Mouse (Mus musculus): ENCODE measurements around the gene Cycs. TPM values are rescaled to one million over a fixed set of nuclear protein-coding genes. Genes with fewer than 3 reads are reported as not detected.

Gene Cycs
- polyA plus RNA-seq, 1 experiment = 9.2 TPM

DNA sequence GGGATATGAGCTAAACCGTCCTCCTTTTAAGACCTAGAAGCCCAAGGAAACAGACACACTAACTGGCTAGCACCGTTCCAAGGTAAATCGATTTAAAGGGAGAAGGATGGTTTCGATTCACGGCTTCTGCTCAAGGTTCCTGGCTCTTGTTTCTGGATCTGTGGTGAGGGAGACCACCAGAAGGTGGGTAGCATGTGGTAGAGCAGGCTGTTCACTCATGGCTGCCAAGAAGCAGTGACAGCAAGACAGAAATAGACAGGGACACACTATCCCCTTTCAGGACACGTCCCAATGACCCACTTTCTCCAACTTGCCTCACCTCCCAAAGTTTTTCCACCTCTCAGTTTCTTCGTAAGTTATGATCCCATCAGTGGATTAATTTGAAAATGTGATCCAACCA, 16.5 kb downstream of the Cycs start:
- Histone ChIP-seq H3K27me3 (replicated peaks) (peaks cover 11% of the 10 kb centered on the region), H3K9me3 (peaks cover 3% of the 10 kb centered on the region; the same call in 1 of the 2 replicates), H3K4me1 (peaks cover 21% of the 10 kb centered on the region), H3K4me3 (replicated peaks) (no peak overlapping the region), H3K36me3 (replicated peaks; ENCODE audit: low read length) (no peaks in the 10 kb centered on the region)
- TF ChIP-seq GATA1 (IDR thresholded peaks at IDR 0.05; ENCODE audit: borderline replicate concordance, low read length) = no peak
- no peak for TF ChIP-seq FLI1 (IDR thresholded peaks at IDR 0.05; ENCODE audit: low read length)

DNA sequence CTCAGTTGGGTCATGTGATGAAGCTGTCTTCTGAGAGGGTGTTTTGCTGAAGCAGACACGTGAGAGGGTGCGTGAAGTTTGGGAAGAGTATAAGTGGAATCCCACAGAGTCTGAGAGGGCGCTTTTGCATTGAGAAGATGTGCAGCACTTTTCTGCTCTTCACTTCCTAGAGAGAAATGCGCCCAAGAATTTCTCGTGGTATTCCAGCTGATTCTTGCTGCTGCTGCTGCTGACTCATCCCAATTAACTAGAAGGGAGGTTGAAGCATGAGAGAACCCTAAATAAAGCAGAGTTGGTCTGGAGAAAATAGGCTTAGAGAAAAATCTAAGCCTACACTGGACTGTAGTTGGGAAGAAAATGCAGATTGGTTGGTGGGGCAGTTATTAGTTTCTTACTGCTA, 17.3 kb downstream of the Cycs start:
- TF ChIP-seq GATA1 (IDR thresholded peaks at IDR 0.05; ENCODE audit: borderline replicate concordance, low read length) = no peak
- no peak for TF ChIP-seq FLI1 (IDR thresholded peaks at IDR 0.05; ENCODE audit: low read length)
- Histone ChIP-seq H3K4me3 (replicated peaks) (no peak overlapping the region), H3K9me3 (peaks cover 3% of the 10 kb centered on the region; the same call in 1 of the 2 replicates), H3K36me3 (replicated peaks; ENCODE audit: low read length) (no peaks in the 10 kb centered on the region), H3K27me3 (replicated peaks) (peaks cover 11% of the 10 kb centered on the region), H3K4me1 (peaks cover 26% of the 10 kb centered on the region)

GRCm38 (mm10) chr6:50545412-50546043, 20.8 kb downstream of the Cycs start:
- TF ChIP-seq FLI1 (IDR thresholded peaks at IDR 0.05; ENCODE audit: low read length) (no peak), GATA1 (IDR thresholded peaks at IDR 0.05; ENCODE audit: borderline replicate concordance, low read length) (no peak)
- Histone ChIP-seq H3K4me1 (peaks cover 35% of the 10 kb centered on the region), H3K27me3 (replicated peaks) (peaks cover 6% of the 10 kb centered on the region), H3K9me3 (peaks cover 7% of the 10 kb centered on the region), H3K36me3 (replicated peaks; ENCODE audit: low read length) (peaks cover 3% of the 10 kb centered on the region), H3K4me3 (replicated peaks) (peak overlapping the region; percentile 23)

GRCm38 (mm10) chr6:50542535-50542934, 23.8 kb downstream of the Cycs start:
- Histone ChIP-seq H3K4me3 (replicated peaks) (peak overlapping the region; percentile 78), H3K4me1 (peaks cover 34% of the 10 kb centered on the region), H3K27me3 (replicated peaks) (peaks cover 8% of the 10 kb centered on the region), H3K9me3 (peaks cover 7% of the 10 kb centered on the region), H3K36me3 (replicated peaks; ENCODE audit: low read length) (peaks cover 3% of the 10 kb centered on the region)
- TF ChIP-seq FLI1 (IDR thresholded peaks at IDR 0.05; ENCODE audit: low read length) = no peak
- no peak for TF ChIP-seq GATA1 (IDR thresholded peaks at IDR 0.05; ENCODE audit: borderline replicate concordance, low read length)

DNA sequence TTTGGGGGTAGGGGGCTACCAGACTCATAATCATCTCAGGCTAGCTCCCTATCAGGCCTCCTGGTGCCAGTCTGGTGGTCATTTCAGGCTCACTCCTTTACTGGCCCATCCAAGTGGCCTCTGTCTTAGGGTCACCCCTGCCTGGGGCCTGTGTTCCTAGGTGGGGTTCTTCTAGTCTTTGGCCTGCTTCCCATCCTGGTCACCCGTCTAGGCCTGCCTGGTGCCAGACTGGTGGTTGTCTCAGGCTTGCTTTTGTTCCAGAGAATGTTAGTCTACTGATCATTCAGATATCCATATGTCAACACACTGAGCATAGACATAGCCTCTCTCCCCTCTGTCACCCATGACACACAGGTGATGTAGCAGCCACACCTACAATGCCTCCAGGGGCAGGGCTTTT, 26.7 kb downstream of the Cycs start:
- Histone ChIP-seq H3K36me3 (replicated peaks; ENCODE audit: low read length) (peaks cover 3% of the 10 kb centered on the region), H3K4me3 (replicated peaks) (no peak overlapping the region), H3K9me3 (peaks cover 7% of the 10 kb centered on the region), H3K4me1 (peaks cover 31% of the 10 kb centered on the region), H3K27me3 (replicated peaks) (peaks cover 14% of the 10 kb centered on the region)
- TF ChIP-seq GATA1 (IDR thresholded peaks at IDR 0.05; ENCODE audit: borderline replicate concordance, low read length) (no peak), FLI1 (IDR thresholded peaks at IDR 0.05; ENCODE audit: low read length) (no peak)

DNA sequence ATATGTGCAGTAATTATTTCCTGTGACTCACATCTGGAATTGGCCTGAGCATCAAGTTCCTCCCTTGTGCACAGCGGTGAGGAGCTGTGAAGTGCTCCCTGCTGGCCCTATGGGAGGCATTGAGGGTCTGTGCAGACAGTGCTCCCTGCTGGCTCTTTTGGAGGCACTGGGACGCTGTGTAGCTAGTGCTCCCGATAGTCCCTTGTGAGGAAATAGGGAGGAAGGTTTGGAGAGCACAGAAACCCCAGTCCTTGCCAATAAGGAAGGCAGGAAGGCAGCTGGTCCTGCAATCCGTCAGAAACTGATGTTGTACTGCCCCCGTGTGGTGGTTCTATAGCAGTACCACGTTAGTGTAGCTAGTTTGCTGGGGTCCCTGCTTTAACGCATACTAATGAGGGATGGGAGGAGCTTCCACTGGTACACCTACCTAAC, 29.9 kb downstream of the Cycs start:
- Histone ChIP-seq H3K4me1 (peaks cover 19% of the 10 kb centered on the region), H3K36me3 (replicated peaks; ENCODE audit: low read length) (no peaks in the 10 kb centered on the region), H3K4me3 (replicated peaks) (peak overlapping the region; percentile 82), H3K27me3 (replicated peaks) (peaks cover 14% of the 10 kb centered on the region), H3K9me3 (peaks cover 4% of the 10 kb centered on the region; the same call in 1 of the 2 replicates)
- TF ChIP-seq FLI1 (IDR thresholded peaks at IDR 0.05; ENCODE audit: low read length) (no peak), GATA1 (IDR thresholded peaks at IDR 0.05; ENCODE audit: borderline replicate concordance, low read length) (no peak)

- no peaks in the 10 kb centered on the region for H3K36me3 ChIP-seq (replicated peaks; ENCODE audit: low read length)
- H3K4me1 ChIP-seq = peaks cover 20% of the 10 kb centered on the region
- peaks cover 10% of the 10 kb centered on the region for H3K9me3 ChIP-seq
- no peak for TF ChIP-seq GATA1 (IDR thresholded peaks at IDR 0.05; ENCODE audit: borderline replicate concordance, low read length)
- TF ChIP-seq FLI1 (IDR thresholded peaks at IDR 0.05; ENCODE audit: low read length) = no peak
- H3K27me3 ChIP-seq (replicated peaks) = peaks cover 14% of the 10 kb centered on the region
- no peak overlapping the region for H3K4me3 ChIP-seq (replicated peaks)
Observed at GRCm38 (mm10) chr6:50535346-50535745, 31.0 kb downstream of the Cycs start.

GRCm38 (mm10) chr6:50531920-50532319, 34.4 kb downstream of the Cycs start:
- peaks cover 5% of the 10 kb centered on the region for H3K27me3 ChIP-seq (replicated peaks)
- TF ChIP-seq FLI1 (IDR thresholded peaks at IDR 0.05; ENCODE audit: low read length) (no peak), GATA1 (IDR thresholded peaks at IDR 0.05; ENCODE audit: borderline replicate concordance, low read length) (no peak)
- H3K36me3 ChIP-seq (replicated peaks; ENCODE audit: low read length) = no peaks in the 10 kb centered on the region
- H3K4me3 ChIP-seq (replicated peaks) = no peak overlapping the region
- H3K9me3 ChIP-seq = peaks cover 10% of the 10 kb centered on the region
- H3K4me1 ChIP-seq = peaks cover 28% of the 10 kb centered on the region

DNA sequence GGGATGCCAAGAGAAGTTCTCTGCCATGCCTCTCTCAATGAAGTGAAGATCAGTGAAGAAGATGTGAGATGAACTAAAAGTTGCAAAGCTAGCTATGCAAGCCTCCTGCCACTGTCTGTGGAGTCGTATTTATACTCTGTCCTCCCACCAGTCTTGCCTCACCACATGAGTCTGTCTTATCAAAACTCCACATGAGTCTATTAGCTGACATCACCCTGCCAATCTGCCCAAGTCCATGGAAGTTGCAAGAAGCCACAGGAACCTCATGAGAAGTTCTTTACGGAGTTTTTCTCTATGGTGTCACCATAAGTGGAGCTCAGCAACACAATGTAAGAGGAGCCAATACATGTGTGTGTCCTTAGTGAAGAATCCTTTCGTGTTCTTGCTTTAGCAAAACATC, 35.3 kb downstream of the Cycs start:
- Histone ChIP-seq H3K4me1 (peaks cover 30% of the 10 kb centered on the region), H3K27me3 (replicated peaks) (peaks cover 3% of the 10 kb centered on the region), H3K4me3 (replicated peaks) (no peak overlapping the region), H3K36me3 (replicated peaks; ENCODE audit: low read length) (no peaks in the 10 kb centered on the region), H3K9me3 (peaks cover 10% of the 10 kb centered on the region)
- no peak for TF ChIP-seq GATA1 (IDR thresholded peaks at IDR 0.05; ENCODE audit: borderline replicate concordance, low read length)
- no peak for TF ChIP-seq FLI1 (IDR thresholded peaks at IDR 0.05; ENCODE audit: low read length)

- TF ChIP-seq FLI1 (IDR thresholded peaks at IDR 0.05; ENCODE audit: low read length) (no peak), GATA1 (IDR thresholded peaks at IDR 0.05; ENCODE audit: borderline replicate concordance, low read length) (no peak)
- H3K27me3 ChIP-seq (replicated peaks) = peaks cover 2% of the 10 kb centered on the region
- peaks cover 35% of the 10 kb centered on the region for H3K4me1 ChIP-seq
- no peak overlapping the region for H3K4me3 ChIP-seq (replicated peaks)
- H3K36me3 ChIP-seq (replicated peaks; ENCODE audit: low read length) = no peaks in the 10 kb centered on the region
- peaks cover 10% of the 10 kb centered on the region for H3K9me3 ChIP-seq
Observed at GRCm38 (mm10) chr6:50529194-50529593, 37.1 kb downstream of the Cycs start.
